Mouse (Mus musculus) G1E (cell line): ENCODE measurements around the gene Ift52.

Source experiments
- CTCF ChIP-seq: IDR thresholded peaks from 2 replicates; pipeline ENCODE4 v1.5.1; 2012; ENCODE audit warnings: low read depth, low read length, inconsistent platforms, mixed read lengths
- POLR2AphosphoS5 ChIP-seq: IDR thresholded peaks from 2 replicates; pipeline ENCODE4 v1.6.1; 2012; ENCODE audit warnings: low read depth, low read length, inconsistent platforms; ENCODE audit not compliant: insufficient replicate concordance
- TAL1 ChIP-seq: conservative IDR thresholded peaks from 2 replicates; pipeline ENCODE4 v1.6.1; 2012; ENCODE audit warnings: low read depth, low read length, inconsistent platforms, mixed read lengths

DNA sequence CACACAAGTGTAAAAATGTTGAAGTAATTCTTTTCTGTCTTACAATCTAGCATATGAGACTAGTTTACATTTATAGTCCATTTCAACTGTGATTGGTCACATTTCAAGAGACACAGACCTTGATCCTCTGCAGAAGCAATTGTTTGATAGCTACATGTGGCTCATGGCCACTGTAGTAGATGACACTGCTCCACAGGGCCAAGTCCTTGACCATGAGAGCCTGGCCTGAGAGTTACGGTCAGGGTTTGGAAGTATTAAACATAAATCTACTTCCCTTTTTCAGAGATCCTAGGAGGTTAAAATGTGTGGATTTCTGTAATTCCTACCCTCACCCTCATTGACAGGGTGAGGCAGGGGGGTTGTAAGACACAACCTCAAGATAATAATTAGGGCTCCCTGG lies 16.1 kb upstream of the Ift52 start:
- TF ChIP-seq CTCF = no peak
- no peak for TF ChIP-seq TAL1
- TF ChIP-seq POLR2AphosphoS5 = no peak
